Mouse (Mus musculus) neural tube, embryonic 13.5 days (tissue): ENCODE measurements at regions not wholly inside any gene's neighbourhood (a gene's known extent, or its start where the extent isn't known, plus 50 kb on each side); places are given as distances from the start of the nearest gene placed in this dataset.

Experiments used
- ATAC-seq: fragments of 200-750 bp; cut with Nextera tagmentation; 2 replicates; pipeline ENCODE4 v1.8.0; 2017; ENCODE audit warnings: low read depth, mild to moderate bottlenecking, moderate TSS enrichment, moderate library complexity
- H3K27ac ChIP-seq: fragments of 300-500 bp; sonication (generic); replicated peaks from 2 replicates; pipeline ENCODE4 v1.5.1; 2015; ENCODE audit warnings: moderate library complexity, mild to moderate bottlenecking, inconsistent platforms
- H3K27me3 ChIP-seq: fragments of 300-500 bp; sonication (generic); 2 replicates; pipeline ENCODE4 v1.6.1; 2015; ENCODE audit warnings: mild to moderate bottlenecking, inconsistent platforms
- H3K36me3 ChIP-seq: fragments of 300-500 bp; sonication (generic); 2 replicates; pipeline ENCODE4 v1.6.1; 2015; ENCODE audit warnings: mild to moderate bottlenecking, inconsistent platforms
- H3K4me1 ChIP-seq: fragments of 300-500 bp; sonication (generic); replicated peaks from 2 replicates; pipeline ENCODE4 v1.6.1; 2015; ENCODE audit warnings: inconsistent platforms
- H3K4me2 ChIP-seq: fragments of 300-500 bp; sonication (generic); 2 replicates; pipeline ENCODE4 v1.6.1; 2015; ENCODE audit warnings: inconsistent platforms, mild to moderate bottlenecking, moderate library complexity
- H3K4me3 ChIP-seq: fragments of 300-500 bp; sonication (generic); 2 replicates; pipeline ENCODE4 v1.5.1; 2015; ENCODE audit warnings: mild to moderate bottlenecking, inconsistent platforms
- H3K9ac ChIP-seq: fragments of 300-500 bp; sonication (generic); 2 replicates; pipeline ENCODE4 v1.6.1; 2015; ENCODE audit warnings: moderate library complexity, mild to moderate bottlenecking, inconsistent platforms
- H3K9me3 ChIP-seq: fragments of 300-500 bp; sonication (generic); 2 replicates; pipeline ENCODE4 v1.6.1; 2016; ENCODE audit warnings: inconsistent platforms
- WGBS: fragments of 180-500 bp; shearing (Covaris S2); methylation state at CpG from one replicate; pipeline ENCODE4 v1.1.7; 2015; 5-methylcytosine and 5-hydroxymethylcytosine counted together

- ATAC-seq: no peak
- H3K36me3 ChIP-seq: no peaks in the 10 kb centered on the region
- H3K27ac ChIP-seq: no peak overlapping the region
- H3K4me2 ChIP-seq: no peak overlapping the region
- H3K4me3 ChIP-seq: no peak overlapping the region
- H3K27me3 ChIP-seq: no peaks in the 10 kb centered on the region
- no peaks in the 10 kb centered on the region for H3K9me3 ChIP-seq
- WGBS: 48% methylated on average over 6 of the region's 6 CpGs
- peaks cover 23% of the 10 kb centered on the region for H3K4me1 ChIP-seq
- no peak overlapping the region for H3K9ac ChIP-seq
Observed at GRCm38 (mm10) chr17:45226486-45226885, 207.1 kb downstream of the Cdc5l start.

- no peak for ATAC-seq
- WGBS: 73% methylated on average over 10 of the region's 10 CpGs
- no peak overlapping the region for H3K9ac ChIP-seq
Observed at GRCm38 (mm10) chr17:45221625-45222024, 211.9 kb downstream of the Cdc5l start.

GRCm38 (mm10) chr17:45217126-45217525, 216.4 kb downstream of the Cdc5l start:
- H3K27me3 ChIP-seq: no peaks in the 10 kb centered on the region
- H3K9ac ChIP-seq: no peak overlapping the region
- no peak overlapping the region for H3K27ac ChIP-seq
- H3K36me3 ChIP-seq: no peaks in the 10 kb centered on the region
- H3K4me2 ChIP-seq: no peak overlapping the region
- WGBS: 90% methylated on average over 5 of the region's 5 CpGs
- no peaks in the 10 kb centered on the region for H3K9me3 ChIP-seq
- H3K4me3 ChIP-seq: no peak overlapping the region
- no peak for ATAC-seq
- H3K4me1 ChIP-seq: peaks cover 22% of the 10 kb centered on the region

More at GRCm38 (mm10) chr17:45221625-45222024, 211.9 kb downstream of the Cdc5l start:
- Histone ChIP-seq H3K27ac (no peak overlapping the region), H3K9me3 (no peaks in the 10 kb centered on the region), H3K27me3 (no peaks in the 10 kb centered on the region), H3K4me3 (no peak overlapping the region), H3K36me3 (no peaks in the 10 kb centered on the region), H3K4me2 (no peak overlapping the region), H3K4me1 (peaks cover 17% of the 10 kb centered on the region)

- Histone ChIP-seq H3K9ac (no peak overlapping the region), H3K36me3 (no peaks in the 10 kb centered on the region), H3K9me3 (no peaks in the 10 kb centered on the region), H3K4me2 (no peak overlapping the region), H3K4me1 (peaks cover 17% of the 10 kb centered on the region), H3K4me3 (no peak overlapping the region), H3K27ac (peak overlapping the region; percentile 59), H3K27me3 (no peaks in the 10 kb centered on the region)
- WGBS: 33% methylated on average over 15 of the region's 15 CpGs
- peak; percentile 82 for ATAC-seq
Observed at GRCm38 (mm10) chr17:45215067-45216049, 218.2 kb downstream of the Cdc5l start.

GRCm38 (mm10) chr17:45210984-45211383, 222.6 kb downstream of the Cdc5l start:
- H3K4me1 ChIP-seq: peaks cover 22% of the 10 kb centered on the region
- no peak overlapping the region for H3K4me3 ChIP-seq
- H3K36me3 ChIP-seq: no peaks in the 10 kb centered on the region
- no peaks in the 10 kb centered on the region for H3K9me3 ChIP-seq
- WGBS: 92% methylated on average over 2 of the region's 2 CpGs
- no peak for ATAC-seq
- H3K9ac ChIP-seq: no peak overlapping the region
- no peak overlapping the region for H3K27ac ChIP-seq
- no peak overlapping the region for H3K4me2 ChIP-seq
- H3K27me3 ChIP-seq: no peaks in the 10 kb centered on the region

GRCm38 (mm10) chr17:45209387-45209663, 224.2 kb downstream of the Cdc5l start:
- 49% methylated on average over 3 of the region's 3 CpGs for whole genome bisulfite sequencing
- no peak overlapping the region for H3K27ac ChIP-seq
- H3K4me1 ChIP-seq: peaks cover 8% of the 10 kb centered on the region
- H3K36me3 ChIP-seq: no peaks in the 10 kb centered on the region
- no peaks in the 10 kb centered on the region for H3K9me3 ChIP-seq
- ATAC-seq: no peak
- no peak overlapping the region for H3K9ac ChIP-seq
- no peaks in the 10 kb centered on the region for H3K27me3 ChIP-seq
- no peak overlapping the region for H3K4me2 ChIP-seq
- no peak overlapping the region for H3K4me3 ChIP-seq

- ATAC-seq: peak; percentile 43; the same call in 1 of the 2 replicates
- H3K9ac ChIP-seq: no peak overlapping the region
- H3K27ac ChIP-seq: no peak overlapping the region
- no peaks in the 10 kb centered on the region for H3K9me3 ChIP-seq
- 52% methylated on average over 14 of the region's 14 CpGs for WGBS
- H3K36me3 ChIP-seq: no peaks in the 10 kb centered on the region
- no peak overlapping the region for H3K4me2 ChIP-seq
- no peaks in the 10 kb centered on the region for H3K27me3 ChIP-seq
- H3K4me1 ChIP-seq: peaks cover 8% of the 10 kb centered on the region
- H3K4me3 ChIP-seq: no peak overlapping the region
Observed at GRCm38 (mm10) chr17:45208596-45209386, 224.7 kb downstream of the Cdc5l start.

- H3K36me3 ChIP-seq: no peaks in the 10 kb centered on the region
- no peak overlapping the region for H3K27ac ChIP-seq
- no peaks in the 10 kb centered on the region for H3K9me3 ChIP-seq
- no peak overlapping the region for H3K4me3 ChIP-seq
- 90% methylated on average over 6 of the region's 6 CpGs for WGBS
- no peaks in the 10 kb centered on the region for H3K4me1 ChIP-seq
- H3K9ac ChIP-seq: no peak overlapping the region
- no peak overlapping the region for H3K4me2 ChIP-seq
- no peaks in the 10 kb centered on the region for H3K27me3 ChIP-seq
- ATAC-seq: no peak
Observed at GRCm38 (mm10) chr17:45195779-45196178, 237.8 kb downstream of the Cdc5l start.

- no peak overlapping the region for H3K9ac ChIP-seq
- no peak overlapping the region for H3K4me2 ChIP-seq
- no peaks in the 10 kb centered on the region for H3K4me1 ChIP-seq
- no peak for ATAC-seq
- H3K36me3 ChIP-seq: no peaks in the 10 kb centered on the region
- no peaks in the 10 kb centered on the region for H3K9me3 ChIP-seq
- H3K27me3 ChIP-seq: no peaks in the 10 kb centered on the region
- H3K4me3 ChIP-seq: no peak overlapping the region
- 68% methylated on average over 13 of the region's 13 CpGs for WGBS
- no peak overlapping the region for H3K27ac ChIP-seq
Observed at GRCm38 (mm10) chr17:45194786-45195281, 238.7 kb downstream of the Cdc5l start.

- Histone ChIP-seq H3K4me3 (no peak overlapping the region), H3K9me3 (no peaks in the 10 kb centered on the region), H3K4me1 (no peaks in the 10 kb centered on the region), H3K27ac (no peak overlapping the region), H3K4me2 (no peak overlapping the region), H3K36me3 (no peaks in the 10 kb centered on the region), H3K9ac (no peak overlapping the region), H3K27me3 (no peaks in the 10 kb centered on the region)
- no peak for ATAC-seq
- 69% methylated on average over 11 of the region's 11 CpGs for WGBS
Observed at GRCm38 (mm10) chr17:45193456-45194025, 240.0 kb downstream of the Cdc5l start.

GRCm38 (mm10) chr17:45187402-45187801, 246.1 kb downstream of the Cdc5l start:
- H3K27me3 ChIP-seq: no peaks in the 10 kb centered on the region
- H3K9me3 ChIP-seq: no peaks in the 10 kb centered on the region; the same call in 1 of the 2 replicates
- H3K4me1 ChIP-seq: no peaks in the 10 kb centered on the region
- H3K9ac ChIP-seq: no peak overlapping the region
- H3K27ac ChIP-seq: no peak overlapping the region
- WGBS: 80% methylated on average over 7 of the region's 7 CpGs
- no peak overlapping the region for H3K4me3 ChIP-seq
- no peak overlapping the region for H3K4me2 ChIP-seq
- no peaks in the 10 kb centered on the region for H3K36me3 ChIP-seq
- ATAC-seq: no peak

GRCm38 (mm10) chr17:45176340-45176739, 257.2 kb downstream of the Cdc5l start:
- Histone ChIP-seq H3K4me1 (no peaks in the 10 kb centered on the region), H3K36me3 (no peaks in the 10 kb centered on the region), H3K9me3 (0 out of 2 replicates have a peak, but pooled peaks cover 10% of the 10 kb centered on the region), H3K4me2 (no peak overlapping the region), H3K9ac (no peak overlapping the region), H3K27me3 (no peaks in the 10 kb centered on the region), H3K27ac (no peak overlapping the region), H3K4me3 (no peak overlapping the region)
- 84% methylated on average over 4 of the region's 4 CpGs for WGBS
- no peak for ATAC-seq
